Mouse (Mus musculus) neutrophil, adult 83 days (primary cell): Measurements from ENCODE around the gene Igfbp2. TPM values are rescaled to one million over a fixed set of nuclear protein-coding genes. Genes with fewer than 3 reads are reported as not detected.

Experiments used
- total RNA-seq, 2 experiments: library from RNA; stranded (reverse); gene quantifications; one replicate each; pipeline ENCODE4 v1.2.4; 2023

The Igfbp2 gene
- not detected for total RNA-seq

DNA sequence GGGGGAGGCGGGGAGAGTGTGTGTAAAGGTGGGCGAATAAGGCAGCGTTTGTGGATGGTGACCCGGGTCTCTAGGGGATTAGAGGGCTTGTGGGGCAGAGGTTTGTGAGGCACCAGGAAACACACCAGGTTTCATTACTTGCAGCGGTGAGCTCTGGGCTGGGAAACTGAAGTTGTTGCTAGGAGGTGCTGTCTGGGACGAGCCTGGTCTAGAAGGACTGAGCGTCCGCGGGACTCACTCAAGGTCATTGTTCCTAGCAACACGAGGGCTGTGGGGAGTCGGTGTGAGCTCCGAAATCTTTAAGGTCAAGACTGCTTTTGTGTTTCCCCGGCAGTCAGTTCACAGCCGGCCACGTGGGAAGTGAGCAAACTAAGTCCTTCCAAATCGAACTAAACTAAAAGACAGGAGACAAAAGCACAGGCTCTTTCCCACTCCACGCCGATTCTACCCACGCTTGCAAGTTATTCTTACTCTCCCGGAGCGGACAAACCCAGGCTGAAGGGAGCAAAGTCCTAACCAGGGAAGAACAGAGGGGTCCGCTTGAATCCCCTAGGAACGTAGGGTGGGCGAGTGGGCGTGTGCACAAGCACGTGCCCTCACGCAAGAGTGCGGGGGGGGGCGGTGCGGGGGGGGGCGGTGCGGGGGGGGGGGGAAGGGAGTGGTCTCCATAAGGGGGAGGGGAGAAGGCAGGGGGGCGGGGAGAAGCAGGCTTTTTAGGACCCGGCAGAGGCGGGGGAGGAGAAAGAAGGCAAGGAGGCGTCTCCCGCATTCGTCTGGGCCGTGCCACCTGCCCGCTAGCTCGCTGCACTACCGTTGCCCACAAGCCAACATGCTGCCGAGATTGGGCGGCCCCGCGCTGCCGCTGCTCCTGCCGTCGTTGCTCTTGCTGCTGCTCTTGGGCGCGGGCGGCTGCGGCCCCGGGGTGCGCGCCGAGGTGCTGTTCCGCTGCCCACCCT is at the start of gene Igfbp2:
Igfbp2 (plus strand) TSS at position 753 of the 956 bp plus-strand sequence.

DNA sequence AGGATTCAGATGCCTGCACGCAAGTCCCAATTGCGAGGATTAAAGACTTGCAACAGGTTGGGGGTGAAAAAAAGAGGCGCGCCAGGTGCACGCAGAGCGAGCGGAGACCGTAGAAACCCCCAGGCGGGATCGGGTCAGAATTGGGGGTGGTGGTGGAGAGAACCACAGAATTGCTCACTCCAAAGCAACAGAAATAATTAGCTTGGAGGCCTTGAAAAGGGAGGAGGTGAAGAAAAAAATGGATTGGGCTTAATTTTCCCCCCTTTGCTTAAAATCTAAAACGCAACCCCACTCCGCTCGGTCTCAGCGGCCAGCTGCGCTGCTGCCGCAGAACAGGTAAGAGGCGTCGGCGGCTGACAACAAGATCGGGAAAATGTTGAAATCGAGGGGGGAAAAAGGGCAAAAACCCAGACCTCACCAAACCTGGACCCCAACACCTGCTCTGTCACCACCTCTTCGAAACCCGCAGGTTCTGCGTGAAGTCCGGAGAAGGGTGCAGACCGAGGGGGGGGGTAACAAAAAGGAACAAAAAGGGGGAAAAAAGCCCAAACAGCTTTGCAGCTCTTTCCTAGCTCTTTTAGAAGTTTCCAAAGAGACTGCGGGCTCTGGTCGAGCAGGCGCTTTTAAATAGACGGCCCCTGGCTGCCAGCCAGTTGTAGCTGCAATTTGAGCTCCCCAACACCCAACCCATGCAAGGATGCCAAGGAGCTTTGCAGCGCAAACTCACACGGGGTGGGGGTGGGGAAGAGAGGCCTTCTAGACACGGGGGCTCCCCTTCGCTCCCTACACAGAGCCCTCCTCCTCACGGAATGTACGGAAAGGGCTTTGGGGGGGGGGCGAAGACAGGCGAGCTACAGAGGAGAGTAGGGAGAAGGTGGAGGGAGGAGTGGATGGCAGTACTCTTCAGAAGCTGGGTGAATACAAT is 50.2 kb downstream of the Igfbp2 start, which contains the start of gene Igfbp5:
Igfbp5 (minus strand) TSS at position 598 of the 925 bp plus-strand sequence.

Other genes starting within 250 kb of the Igfbp2 start
- gene Smarcal1, start 241.3 kb upstream of the Igfbp2 start, total RNA-seq, result 10 to 100 TPM; 26.8 to 27.0 TPM
- not detected for gene Ankar, start 123.9 kb upstream of the Igfbp2 start, total RNA-seq
- gene Rpl37a, start 113.2 kb upstream of the Igfbp2 start, total RNA-seq, result 100 to 1,000 TPM; 877 to 967 TPM
- gene Igfbp5, start 50.4 kb downstream of the Igfbp2 start, total RNA-seq, result under 1 TPM; 0.64 to 0.68 TPM
- gene Tnp1, start 191.4 kb downstream of the Igfbp2 start, total RNA-seq, result not detected